Mouse (Mus musculus) ES-E14 (cell line): ENCODE results near the gene Eps8l2. TPM values are rescaled to one million over a fixed set of nuclear protein-coding genes. Genes with fewer than 3 reads are reported as not detected.

ENCODE experiments used
- DNase-seq: peaks from one replicate; pipeline ENCODE4 v3.0.0-alpha.2; 2013; ENCODE audit warnings: low read depth, low spot score
- H3K27ac ChIP-seq: 2 replicates; pipeline ENCODE4 v1.5.1; 2012; ENCODE audit warnings: low read depth, mild to moderate bottlenecking, low read length, moderate library complexity, mixed read lengths; ENCODE audit not compliant: poor library complexity, insufficient read depth, severe bottlenecking
- H3K36me3 ChIP-seq: 2 replicates; pipeline ENCODE4 v1.6.1; 2012; ENCODE audit warnings: mild to moderate bottlenecking, low read length, moderate library complexity, mixed read lengths; ENCODE audit not compliant: control insufficient read depth, poor library complexity, insufficient read depth, severe bottlenecking
- H3K4me1 ChIP-seq, 2 experiments: fragments of 150-350 bp in 1 of 2; sonication (generic) in 1 of 2; 2 replicates each; pipeline ENCODE4 v1.6.1; 2012; ENCODE audit warnings: low read length in 2 of 2, mild to moderate bottlenecking in 1 of 2, mixed read lengths in 1 of 2; ENCODE audit not compliant: control insufficient read depth in 2 of 2, insufficient read depth in 2 of 2, poor library complexity in 1 of 2
- H3K4me3 ChIP-seq, 2 experiments: fragments of 150-350 bp in 1 of 2; sonication (generic) in 1 of 2; 2 replicates each; pipeline ENCODE4 v1.5.1; 2012; ENCODE audit warnings: low read length in 2 of 2, low read depth in 1 of 2, mild to moderate bottlenecking in 1 of 2, mixed read lengths in 1 of 2; ENCODE audit not compliant: insufficient read depth in 1 of 2, poor library complexity in 1 of 2, severe bottlenecking in 1 of 2
- H3K9ac ChIP-seq: 2 replicates; pipeline ENCODE4 v1.6.1; 2012; ENCODE audit warnings: low read depth, mild to moderate bottlenecking, low read length, mixed read lengths; ENCODE audit not compliant: poor library complexity, insufficient read depth, severe bottlenecking
- H3K9me3 ChIP-seq: fragments of 150-350 bp; sonication (generic); 2 replicates; pipeline ENCODE4 v1.6.1; 2012; ENCODE audit warnings: low read depth, mild to moderate bottlenecking, low read length; ENCODE audit not compliant: control insufficient read depth, insufficient read depth
- CHD2 ChIP-seq: IDR thresholded peaks from 2 replicates; pipeline ENCODE4 v1.6.1; 2014; ENCODE audit warnings: mild to moderate bottlenecking, low read depth, low read length, inconsistent platforms
- HCFC1 ChIP-seq: IDR thresholded peaks from 2 replicates; pipeline ENCODE4 v1.6.1; 2012; ENCODE audit warnings: low read length, inconsistent platforms, borderline replicate concordance; ENCODE audit not compliant: insufficient read depth
- MAFK ChIP-seq: IDR thresholded peaks from 2 replicates; pipeline ENCODE4 v1.6.1; 2014; ENCODE audit warnings: mild to moderate bottlenecking, low read depth, low read length, inconsistent platforms; ENCODE audit not compliant: insufficient read depth
- ZC3H11A ChIP-seq: IDR thresholded peaks from 2 replicates; pipeline ENCODE4 v1.6.1; 2012; ENCODE audit warnings: low read depth, mild to moderate bottlenecking, inconsistent platforms, low read length, borderline replicate concordance
- ZNF384 ChIP-seq: IDR thresholded peaks from 2 replicates; pipeline ENCODE4 v1.6.1; 2012; ENCODE audit warnings: low read depth, low read length, inconsistent platforms
- in situ Hi-C, 2 experiments: fragments of 600-800 bp; cut with MboI; formaldehyde crosslinking; loops; one replicate each; pipeline ENCODE4 v1.15.1; 2025; ENCODE audit warnings: low sequenced_read_pairs in 2 of 2, inconsistent platforms in 1 of 2; ENCODE audit not compliant: unreplicated experiment in 2 of 2
- total RNA-seq: library from RNA; depleted of rRNA; stranded (reverse); fragments of 300-350 nt; gene quantifications from 2 replicates; pipeline ENCODE4 v1.2.3, GENCODE M21; 2012

Gene Eps8l2
- total RNA-seq, 1 experiment, result 10.4 TPM

DNA sequence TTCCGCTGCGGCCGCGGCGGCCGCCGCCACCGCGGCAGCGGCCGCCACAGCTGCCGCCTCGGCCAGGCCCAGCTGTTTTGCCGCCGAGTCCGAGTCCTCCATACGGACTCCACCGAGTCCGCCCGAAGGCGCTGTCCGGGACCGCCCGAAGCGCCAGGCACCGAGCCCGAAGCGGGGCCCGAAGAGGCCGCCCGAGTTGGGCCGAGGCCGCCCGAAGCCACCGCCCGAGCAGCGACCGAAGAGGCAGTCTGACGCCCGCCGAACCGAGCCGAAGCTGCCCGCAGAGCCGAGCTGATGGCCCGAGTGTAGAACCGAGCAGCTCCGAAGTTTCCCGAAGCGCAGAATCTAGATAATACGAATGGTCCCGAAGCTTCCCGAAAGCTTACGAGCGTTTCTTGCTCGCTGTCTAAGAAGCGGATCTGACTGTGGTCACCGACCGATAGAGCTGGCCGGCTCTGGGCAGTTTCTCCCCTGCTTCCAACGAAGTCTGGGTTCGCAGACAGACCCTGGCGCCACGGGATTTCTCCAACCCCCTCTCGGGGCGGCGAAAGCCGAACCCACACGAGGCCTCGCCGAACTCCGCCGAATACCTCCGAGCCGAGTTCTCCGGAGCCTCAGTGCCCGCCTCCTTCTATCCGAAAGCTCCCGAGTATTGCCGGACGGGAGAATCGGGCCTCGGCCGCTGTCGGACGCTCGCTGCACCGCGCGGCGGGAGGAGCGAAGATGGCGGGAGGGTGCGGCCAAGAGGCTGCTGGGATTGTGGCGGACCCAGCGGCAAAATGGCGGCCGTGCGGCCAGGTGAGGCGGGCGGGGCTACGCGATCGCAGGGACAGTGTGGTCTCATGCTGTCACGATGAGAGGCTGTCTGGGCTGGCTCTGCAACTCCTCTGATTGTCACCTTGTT, 11.0 kb upstream of the Eps8l2 start, which contains the start of the genes Deaf1 and Tmem80:
TSS of gene Deaf1 (minus strand) at position 222 of the 904 bp plus-strand sequence.
TSS of gene Tmem80 (plus strand) at position 271 of the 904 bp plus-strand sequence.
- Histone ChIP-seq H3K9me3 (no peaks in the 10 kb centered on the region), H3K9ac (peak within 1 kb of the TSS; percentile 94), H3K4me3 (peak within 1 kb of the TSS; percentile 76 to 84), H3K4me1 (peaks cover 2 to 9% of the 10 kb centered on the region in 2 experiments; a peak in 2 of 4 replicates), H3K36me3 (peaks cover 30% of the 10 kb centered on the region; the same call in 1 of the 2 replicates), H3K27ac (peak within 1 kb of the TSS; percentile 25; the same call in 1 of the 2 replicates)
- DNase-seq, result peak; percentile 64
- TF ChIP-seq MAFK, result no peak
- TF ChIP-seq ZNF384, result no peak
- TF ChIP-seq CHD2, result no peak
- no peak for TF ChIP-seq HCFC1
- TF ChIP-seq ZC3H11A, result no peak
- in situ Hi-C loops, result no loop called here

GRCm38 (mm10) chr7:141328373-141328990, 10.2 kb upstream of the Eps8l2 start:
- H3K4me1 ChIP-seq, result peaks cover 2 to 9% of the 10 kb centered on the region in 2 experiments; a peak in 2 of 4 replicates
- TF ChIP-seq ZNF384 (no peak), HCFC1 (no peak), ZC3H11A (no peak), MAFK (no peak), CHD2 (no peak)
- H3K36me3 ChIP-seq, result peaks cover 23% of the 10 kb centered on the region; the same call in 1 of the 2 replicates
- peak overlapping the region; percentile 76 to 84 for H3K4me3 ChIP-seq
- no peak for DNase-seq
- H3K9ac ChIP-seq, result peak overlapping the region; percentile 94
- H3K9me3 ChIP-seq, result no peaks in the 10 kb centered on the region
- H3K27ac ChIP-seq, result peak overlapping the region; percentile 25; the same call in 1 of the 2 replicates
- in situ Hi-C loops, result no loop called here

- no peak overlapping the region for H3K9ac ChIP-seq
- in situ Hi-C loops, result no loop called here
- peaks cover 2 to 9% of the 10 kb centered on the region in 2 experiments; a peak in 2 of 4 replicates for H3K4me1 ChIP-seq
- peaks cover 12% of the 10 kb centered on the region; the same call in 1 of the 2 replicates for H3K36me3 ChIP-seq
- no peak for DNase-seq
- H3K27ac ChIP-seq, result no peak overlapping the region
- TF ChIP-seq HCFC1, result no peak
- H3K9me3 ChIP-seq, result no peaks in the 10 kb centered on the region
- H3K4me3 ChIP-seq, result no peak overlapping the region
Observed at GRCm38 (mm10) chr7:141330706-141331105, 8.0 kb upstream of the Eps8l2 start.

DNA sequence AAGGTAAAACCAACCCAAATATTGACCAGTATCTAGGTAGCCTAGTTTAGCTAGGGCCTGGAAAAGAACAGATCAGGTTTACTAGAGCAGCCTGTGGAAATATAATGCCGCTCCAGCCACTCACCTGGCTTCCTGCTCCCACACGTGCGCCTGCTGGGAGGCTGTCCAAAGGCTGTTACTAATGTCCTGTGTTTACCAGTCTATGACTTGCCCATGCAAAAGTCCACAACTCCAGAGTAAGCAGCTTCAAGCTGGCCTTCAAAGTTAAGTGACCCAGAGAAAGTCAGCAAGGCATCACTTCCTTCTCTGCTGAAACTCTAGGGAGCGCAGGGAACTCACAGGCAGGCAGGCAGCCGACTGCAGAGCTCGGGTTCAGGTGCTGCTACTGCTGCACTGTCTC, 6.7 kb upstream of the Eps8l2 start:
- H3K9ac ChIP-seq, result no peak overlapping the region

More for the DNA sequence above, 6.7 kb upstream of the Eps8l2 start:
- Histone ChIP-seq H3K4me1 (peaks cover 2% of the 10 kb centered on the region in 2 experiments; a peak in 1 of 4 replicates), H3K4me3 (no peak overlapping the region), H3K36me3 (peaks cover 1% of the 10 kb centered on the region; the same call in 1 of the 2 replicates), H3K9me3 (no peaks in the 10 kb centered on the region), H3K27ac (no peak overlapping the region)
- no peak for DNase-seq
- in situ Hi-C loops, result no loop called here
- TF ChIP-seq CHD2 (no peak), ZNF384 (no peak)
